Mouse (Mus musculus) CH12F3 (cell line): ENCODE results near the gene Fscn3.

Experiments
- in situ Hi-C: fragments of 300-500 bp; cut with MboI; formaldehyde crosslinking; loops from 2 replicates; pipeline ENCODE4 v1.14.3; 2020; ENCODE audit warnings: low sequenced_read_pairs

The Fscn3 gene

DNA sequence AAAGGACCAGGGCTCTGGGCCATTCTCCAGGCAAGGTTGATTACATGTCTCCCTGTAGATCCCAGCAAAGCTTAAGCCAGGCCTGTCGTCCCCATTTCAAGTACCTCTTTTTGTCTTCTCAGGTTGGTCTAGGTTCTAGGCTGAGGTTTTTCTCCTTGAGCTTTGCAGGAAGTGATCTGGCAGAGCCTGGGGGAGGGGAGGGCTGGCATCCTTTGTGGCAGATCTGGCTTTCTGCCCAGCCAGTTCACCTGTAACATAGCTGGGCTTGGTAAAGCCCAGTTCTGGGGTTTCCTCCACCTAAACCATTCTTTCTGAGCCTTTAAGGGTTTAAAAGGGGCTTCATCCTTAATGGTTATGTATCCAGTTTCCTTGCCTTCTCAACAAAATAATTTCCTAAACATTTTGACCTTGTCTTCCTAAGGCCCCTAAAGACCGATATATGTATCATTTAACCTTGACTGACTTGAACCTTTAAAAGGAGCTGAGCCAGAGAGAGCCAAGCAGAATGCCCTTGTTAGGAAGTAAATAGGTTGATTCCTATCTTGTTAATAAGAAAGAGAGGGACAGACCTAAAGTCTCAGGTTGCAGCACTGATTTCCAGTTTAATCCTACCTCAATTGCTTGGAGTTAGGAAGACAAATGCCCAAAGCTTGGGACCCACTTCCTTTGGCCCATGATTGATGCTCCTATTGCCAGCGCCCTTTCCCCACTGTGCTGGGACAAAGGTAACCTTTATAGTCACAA, at the start of gene Fscn3:
Gene Fscn3, plus strand, starts transcription at position 694 of the 744 bp plus-strand sequence.
- in situ Hi-C loops, result no loop called here

DNA sequence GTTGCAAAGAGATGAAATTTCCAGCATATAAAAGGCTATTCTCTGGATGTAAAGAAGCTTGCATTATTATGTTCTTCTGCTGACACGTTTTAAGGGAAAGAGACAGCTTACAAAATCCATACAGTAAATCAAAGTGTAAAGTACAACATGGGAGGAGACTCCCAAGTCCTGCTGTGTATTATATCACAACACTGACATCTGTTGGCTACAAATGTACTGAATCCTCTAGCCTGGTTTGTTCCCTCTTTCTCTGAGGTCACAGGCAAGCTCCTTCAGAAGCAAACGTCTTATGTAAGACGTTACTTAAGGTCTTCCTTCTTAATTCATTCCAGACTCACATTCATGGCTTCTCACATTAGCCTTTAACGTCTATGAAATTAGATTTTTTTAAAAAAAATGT, 45.6 kb upstream of the Fscn3 start:
- in situ Hi-C loops, result loop anchor here (25.0 kb wide), 1 partner anchor 720 kb away; no protein-coding TSS in a partner anchor

DNA sequence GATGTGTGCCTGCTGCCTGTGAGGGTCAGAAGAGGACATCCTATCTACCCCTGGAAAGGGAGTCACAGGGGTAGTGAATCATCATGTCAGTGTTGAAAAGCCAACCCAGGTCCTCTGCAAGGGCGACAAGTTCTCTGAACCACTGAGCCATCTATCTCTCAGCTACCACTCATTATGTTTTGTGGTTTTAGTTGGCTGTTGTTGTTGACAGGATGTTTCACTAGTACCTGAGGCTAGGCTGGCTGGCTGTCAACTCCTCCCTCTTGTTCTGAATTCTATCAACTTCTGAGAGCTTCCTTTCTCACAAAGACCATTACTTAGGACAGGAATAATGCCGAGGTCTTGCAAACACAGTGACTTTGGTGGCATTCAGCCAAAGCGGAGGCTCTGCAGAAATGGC, 42.4 kb upstream of the Fscn3 start:
- in situ Hi-C loops, result loop anchor here (25.0 kb wide), 1 partner anchor 723 kb away; no protein-coding TSS in a partner anchor

DNA sequence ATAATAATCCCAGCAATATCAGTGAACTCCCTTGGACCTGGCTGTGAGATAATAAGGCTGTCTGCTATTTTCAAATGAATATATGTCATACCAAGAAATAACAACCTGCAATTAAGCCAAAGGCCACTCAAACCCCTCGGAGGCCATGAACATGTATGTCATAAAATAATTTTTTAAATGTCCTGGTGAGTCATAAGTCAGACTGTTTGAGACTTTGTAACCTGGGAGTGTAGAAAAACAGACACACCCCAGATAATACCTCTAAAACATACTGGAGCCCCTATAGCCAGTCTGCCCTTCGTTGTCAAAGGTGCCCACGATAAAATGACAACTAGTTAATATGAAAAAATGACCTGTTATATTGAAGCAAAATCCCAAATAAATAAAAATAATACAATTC, 38.6 kb upstream of the Fscn3 start:
- in situ Hi-C loops, result loop anchor here (25.0 kb wide), 1 partner anchor 727 kb away; no protein-coding TSS in a partner anchor

DNA sequence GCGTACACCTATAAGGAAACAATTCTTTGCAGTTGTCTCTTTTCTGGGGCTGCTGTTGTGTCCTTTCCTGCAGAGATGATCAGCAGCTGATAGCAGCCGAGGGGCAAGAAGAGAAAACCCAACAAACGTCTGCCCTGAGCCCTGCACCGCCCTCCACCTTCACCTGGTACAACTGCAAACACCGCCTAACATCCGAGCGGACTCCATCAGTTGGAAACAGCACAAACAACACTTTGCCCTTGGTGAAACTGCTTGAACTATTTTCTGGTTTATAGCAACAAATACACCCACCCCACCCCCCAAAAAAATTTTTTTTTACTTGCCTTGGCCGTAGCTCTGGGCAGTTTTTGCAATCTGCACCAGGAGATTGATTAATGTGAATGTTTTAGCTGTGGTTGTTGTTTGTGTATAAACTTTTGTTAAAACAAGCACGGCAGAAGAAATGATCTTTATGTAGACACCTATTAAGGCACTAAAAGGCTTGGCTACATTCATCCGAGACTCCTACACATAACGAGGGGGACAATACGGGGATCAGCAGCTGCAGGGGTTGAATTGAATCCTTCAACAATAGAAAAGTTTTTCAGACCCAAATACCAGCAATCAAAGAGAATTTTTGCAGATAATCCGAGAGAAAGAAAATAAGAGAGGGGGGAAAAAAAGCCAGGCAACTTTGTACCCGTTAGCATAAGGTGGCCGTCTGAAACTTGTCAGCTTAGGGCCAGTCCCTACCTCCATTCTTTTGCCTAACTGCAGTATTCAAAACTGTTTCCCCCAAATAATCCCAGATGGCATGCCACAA, 31.3 kb upstream of the Fscn3 start:
- in situ Hi-C loops, result loop anchor here (25.0 kb wide), 1 partner anchor 734 kb away; no protein-coding TSS in a partner anchor

DNA sequence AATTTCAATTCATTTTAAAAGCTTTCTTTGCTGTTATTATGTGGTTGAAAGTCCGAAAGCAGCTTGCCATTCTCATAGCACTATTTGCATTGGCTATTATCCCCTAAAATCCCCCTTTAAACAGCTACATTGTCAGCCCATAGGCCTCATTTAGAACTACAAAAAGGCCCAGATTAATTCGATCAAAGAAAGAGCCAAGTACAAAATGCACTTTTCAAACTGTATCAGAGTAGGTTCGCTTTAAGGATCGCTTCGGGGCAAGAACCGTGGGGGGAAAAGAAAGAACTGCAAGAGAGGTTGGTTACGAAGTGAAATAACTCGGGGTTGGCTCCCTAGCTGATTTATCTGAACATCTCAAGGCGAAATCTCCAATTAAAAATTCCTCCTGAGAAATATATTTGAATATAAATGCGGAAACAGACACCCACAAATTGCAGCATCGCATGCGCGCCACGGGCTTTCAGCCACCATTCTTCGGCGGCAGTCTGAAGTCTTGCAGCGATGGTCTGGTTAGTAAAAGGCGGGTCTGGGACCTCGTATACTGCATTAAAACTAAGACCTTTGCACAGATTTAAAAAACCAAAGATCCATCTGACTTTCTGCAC, 30.6 kb upstream of the Fscn3 start:
- in situ Hi-C loops, result loop anchor here (25.0 kb wide), 1 partner anchor 735 kb away; no protein-coding TSS in a partner anchor

DNA sequence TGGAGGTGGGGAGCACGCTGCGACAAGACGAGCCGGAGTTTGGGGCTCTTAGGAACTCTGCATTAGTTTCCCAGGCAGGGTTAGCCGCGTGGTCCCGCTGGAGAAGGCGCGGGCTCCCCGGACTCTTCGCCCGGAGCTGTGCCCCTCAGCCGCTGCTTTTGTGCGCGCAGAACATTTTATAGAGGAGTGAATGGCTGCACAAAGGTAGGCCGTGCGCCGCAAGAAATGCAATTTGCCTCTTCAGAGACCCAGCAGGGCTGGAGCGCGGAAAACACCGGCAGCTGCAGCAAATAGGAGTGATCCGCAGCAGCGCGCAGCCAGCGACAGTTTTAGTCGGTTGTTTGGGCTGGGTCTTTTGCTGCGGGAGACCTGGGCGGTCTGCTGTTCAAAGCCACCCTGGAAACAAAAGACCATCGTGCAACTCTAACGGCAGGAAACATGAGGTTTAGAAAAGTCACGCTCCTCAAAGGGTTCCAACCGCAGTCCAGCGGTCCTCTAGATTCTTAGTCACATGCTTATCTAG, 29.8 kb upstream of the Fscn3 start, which contains the start of gene Zfp800:
Gene Zfp800, minus strand, starts transcription at position 325 of the 523 bp plus-strand sequence.
- in situ Hi-C loops, result loop anchor here (25.0 kb wide), 1 partner anchor 735 kb away; no protein-coding TSS in a partner anchor

DNA sequence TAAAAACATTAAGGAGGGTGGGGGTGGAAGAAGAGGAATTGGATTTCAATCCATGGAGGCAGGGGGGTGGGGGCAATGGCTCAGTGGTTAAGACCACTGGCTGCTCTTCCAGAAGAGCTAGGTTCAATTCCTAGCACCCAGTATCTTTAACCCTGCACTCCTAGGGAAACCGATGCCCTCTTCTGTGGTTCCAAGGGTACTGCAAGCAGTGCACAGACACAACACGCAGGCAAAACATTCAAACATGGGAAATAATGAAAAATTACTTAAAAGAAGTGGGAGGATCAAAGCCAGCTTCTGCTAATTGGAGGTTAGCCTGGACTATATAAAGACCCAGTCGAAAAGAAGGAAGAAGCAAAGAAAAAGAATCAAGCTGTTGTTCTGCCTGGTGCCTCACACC, 28.9 kb upstream of the Fscn3 start:
- in situ Hi-C loops, result loop anchor here (25.0 kb wide), 1 partner anchor 736 kb away; no protein-coding TSS in a partner anchor

DNA sequence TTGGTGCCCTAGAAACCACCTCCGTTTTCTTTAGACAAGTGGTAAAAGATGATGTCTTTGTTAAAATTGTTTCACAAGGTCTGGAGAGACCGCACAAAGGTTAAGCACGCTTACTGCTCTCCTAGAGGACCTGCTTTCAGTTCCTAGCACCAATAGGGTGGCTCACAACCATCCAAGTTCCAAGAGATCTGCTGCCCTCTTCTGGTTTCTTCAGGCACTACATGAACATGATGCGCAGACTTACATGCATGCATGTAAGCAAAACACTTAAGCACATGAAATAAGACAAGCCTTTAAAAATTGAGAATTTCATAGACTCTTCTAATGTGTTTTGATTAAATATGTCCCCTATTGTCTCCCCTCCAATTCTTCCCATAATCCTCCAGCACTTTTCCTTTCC, 27.8 kb upstream of the Fscn3 start:
- in situ Hi-C loops, result loop anchor here (25.0 kb wide), 1 partner anchor 737 kb away; no protein-coding TSS in a partner anchor

DNA sequence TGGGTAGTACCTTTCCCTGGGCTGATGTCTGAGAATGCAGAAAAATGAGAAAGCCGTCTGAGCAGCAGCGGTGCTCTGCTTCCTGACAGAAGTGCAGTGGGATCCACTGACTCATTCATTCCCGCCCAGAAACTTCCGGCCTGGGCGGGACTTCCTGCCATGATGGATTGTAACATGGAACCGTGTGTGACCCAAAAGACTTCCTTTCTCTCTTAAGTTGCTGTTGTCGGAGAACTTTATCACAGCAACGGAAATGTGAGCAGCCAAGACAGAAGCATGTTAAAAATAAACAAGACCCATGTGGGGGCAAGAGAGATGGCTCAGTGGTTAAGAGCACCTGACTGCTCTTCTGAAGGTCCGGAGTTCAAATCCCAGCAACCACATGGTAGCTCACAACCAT, 17.5 kb upstream of the Fscn3 start:
- in situ Hi-C loops, result no loop called here

DNA sequence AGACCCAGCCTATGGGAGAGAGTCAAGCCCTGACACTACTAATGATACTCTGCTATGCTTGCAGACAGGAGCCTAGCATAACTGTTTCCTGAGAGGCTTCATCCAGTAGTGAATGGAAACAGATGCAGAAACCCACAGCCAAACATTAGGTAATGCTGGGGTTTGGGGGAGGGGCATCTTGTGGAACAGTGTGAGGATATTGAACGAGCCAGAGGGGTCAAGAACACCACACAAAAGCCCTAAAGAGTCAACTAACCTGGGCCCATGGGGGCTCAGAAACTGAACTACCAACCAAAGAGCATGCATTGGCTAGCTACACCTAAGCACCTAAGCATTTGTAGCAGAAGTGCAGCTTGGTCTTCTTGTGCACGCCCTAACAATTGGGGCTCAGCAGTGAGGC, 16.4 kb upstream of the Fscn3 start:
- in situ Hi-C loops, result no loop called here

DNA sequence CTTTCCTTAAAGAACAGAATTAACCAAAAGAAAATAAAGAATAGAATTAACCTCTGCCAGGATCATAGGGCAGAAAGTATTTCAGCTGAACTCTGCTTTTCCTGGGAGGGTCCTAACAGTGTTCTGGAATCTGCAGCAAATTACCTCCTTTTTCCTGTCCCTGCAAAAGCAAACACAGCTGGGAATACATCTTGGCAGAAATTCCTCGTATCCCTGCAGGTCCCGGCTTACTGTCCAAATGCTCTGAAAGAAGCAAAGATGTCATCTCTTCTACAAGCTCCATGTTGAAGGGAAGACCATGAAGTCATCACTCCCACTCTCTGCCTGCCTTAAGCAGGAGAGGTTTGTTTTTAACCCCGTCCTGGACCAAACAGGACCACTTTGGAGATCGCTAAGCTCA, 10.6 kb upstream of the Fscn3 start:
- in situ Hi-C loops, result no loop called here

DNA sequence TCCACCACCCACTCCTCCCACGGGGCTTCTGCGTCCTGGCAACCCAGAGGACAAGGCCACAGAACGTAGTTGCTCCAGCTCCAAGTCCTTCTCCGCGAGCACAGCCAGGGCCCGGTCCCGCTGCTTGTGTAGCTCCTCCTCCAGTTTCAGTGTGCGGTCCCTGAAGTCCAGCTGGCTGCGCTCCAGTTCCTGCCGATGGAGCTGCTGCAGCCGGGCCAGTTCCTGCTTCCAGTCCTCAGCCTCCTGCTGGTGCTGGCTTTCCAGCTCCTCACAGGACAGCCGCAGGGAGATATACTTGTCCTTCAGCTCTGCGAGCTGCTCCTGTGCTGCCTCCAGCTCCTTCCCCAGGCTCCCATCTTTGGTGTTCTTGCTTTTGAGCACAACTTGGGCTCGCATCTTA, 9.1 kb upstream of the Fscn3 start:
- in situ Hi-C loops, result no loop called here

DNA sequence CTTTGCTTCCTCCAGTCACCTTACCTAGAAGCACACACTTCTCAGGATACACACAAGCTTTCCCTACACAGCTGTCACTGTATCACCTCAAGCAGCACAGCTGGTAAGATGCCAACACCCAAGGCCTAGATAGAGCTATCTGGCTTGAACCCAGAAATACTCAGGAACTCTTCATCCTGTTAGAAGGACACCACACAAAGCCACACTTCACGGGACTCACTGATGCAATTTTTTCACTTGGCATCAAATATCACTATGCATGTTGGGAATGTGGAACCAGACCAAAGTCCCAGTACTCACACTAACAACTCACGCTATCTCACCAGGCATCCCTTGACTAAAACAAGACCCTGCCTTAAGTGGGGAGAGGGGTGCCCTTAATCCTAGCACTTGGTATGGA, 7.9 kb upstream of the Fscn3 start:
- in situ Hi-C loops, result no loop called here

DNA sequence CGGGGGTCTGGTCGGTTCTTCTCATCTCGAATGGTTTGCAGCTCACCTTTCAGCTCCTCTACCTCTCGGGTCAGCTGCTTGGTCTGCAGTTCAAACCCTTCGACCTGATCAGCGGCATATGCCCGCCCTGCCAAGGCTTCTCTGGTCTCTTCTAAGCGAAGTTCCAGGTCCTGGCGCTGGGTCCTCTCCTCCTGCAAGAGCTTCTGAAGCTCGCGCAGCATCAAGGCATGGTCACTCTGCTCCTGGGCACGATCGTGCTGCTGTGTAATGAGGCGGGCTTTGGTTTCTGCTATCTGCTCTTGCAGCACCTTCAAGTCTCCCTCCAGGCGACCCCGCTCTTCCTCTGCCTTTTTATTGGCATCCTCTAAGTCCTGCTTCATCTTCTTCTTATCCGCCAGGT, 7.2 kb upstream of the Fscn3 start:
- in situ Hi-C loops, result no loop called here

DNA sequence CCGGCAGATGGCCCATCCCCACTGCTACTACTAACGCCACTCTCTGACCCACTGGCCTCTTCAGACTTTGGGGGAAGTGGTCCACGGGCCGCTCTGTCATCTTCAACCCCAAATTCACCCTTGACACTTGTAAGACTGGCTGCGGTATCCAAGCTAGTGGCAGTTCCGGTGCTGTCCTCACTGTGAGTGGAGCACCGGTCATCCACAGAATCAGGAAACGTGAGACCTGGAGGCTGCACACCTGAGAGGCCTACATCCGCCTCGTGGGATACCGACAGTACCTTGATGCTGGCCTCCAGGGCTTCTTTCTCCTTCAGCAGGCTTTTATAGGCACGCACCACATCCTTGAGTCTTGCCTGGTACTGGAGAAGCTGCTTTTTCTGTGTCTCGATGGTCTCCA, 6.7 kb upstream of the Fscn3 start:
- in situ Hi-C loops, result no loop called here

DNA sequence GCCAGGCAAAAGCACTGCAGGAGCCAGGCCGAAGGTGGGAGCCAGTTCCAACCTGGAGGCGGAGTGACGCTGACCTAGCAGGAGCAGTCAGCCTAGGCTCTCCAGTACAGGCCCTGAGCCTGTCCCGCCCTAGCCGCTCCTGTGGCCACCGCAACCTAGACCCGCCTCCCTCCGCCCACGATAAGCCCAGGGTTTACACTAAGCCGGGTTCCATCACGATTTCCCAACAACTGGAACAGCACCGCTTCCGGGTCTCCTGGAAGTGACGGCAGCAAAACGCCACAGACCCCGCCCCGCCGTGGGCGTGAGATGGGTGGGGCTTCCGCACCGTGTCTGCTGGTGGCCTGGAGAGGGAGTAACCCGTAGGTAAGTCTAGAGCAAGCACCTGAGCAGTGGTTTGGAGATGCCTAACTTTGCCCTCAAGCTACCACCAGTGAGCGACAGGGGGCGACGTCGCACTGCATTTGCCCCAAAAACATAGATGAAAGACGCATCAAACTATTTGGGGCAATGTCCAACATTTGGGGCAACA, 6.1 kb upstream of the Fscn3 start:
- in situ Hi-C loops, result no loop called here

DNA sequence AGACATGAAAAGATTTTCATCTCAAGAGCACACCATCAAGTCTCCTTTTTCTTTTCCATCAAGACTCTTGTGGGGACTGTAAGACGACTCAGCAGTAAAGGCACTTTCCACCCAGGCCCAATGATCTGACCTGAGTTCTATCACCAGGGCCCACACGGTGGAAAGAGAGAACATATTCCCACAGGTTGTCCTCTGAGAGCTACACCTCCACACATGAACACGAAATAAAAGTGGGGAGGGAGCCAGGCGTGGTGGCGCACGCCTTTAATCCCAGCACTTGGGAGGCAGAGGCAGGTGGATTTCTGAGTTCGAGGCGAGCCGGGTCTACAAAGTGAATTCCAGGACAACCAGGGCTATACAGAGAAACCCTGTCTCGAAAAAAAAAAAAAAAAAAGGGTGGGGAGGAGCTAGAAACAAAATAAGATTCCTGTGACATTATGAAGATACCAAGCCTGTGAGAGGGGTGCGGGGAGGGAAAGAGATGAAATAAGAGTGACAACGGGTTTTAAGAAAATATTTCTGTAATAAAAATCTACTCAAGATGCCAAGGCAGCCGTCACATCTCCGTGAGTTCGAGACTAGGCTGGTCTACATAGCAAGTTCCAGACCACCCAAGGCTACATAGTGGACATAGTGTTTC, 4.8 kb upstream of the Fscn3 start:
- in situ Hi-C loops, result no loop called here

DNA sequence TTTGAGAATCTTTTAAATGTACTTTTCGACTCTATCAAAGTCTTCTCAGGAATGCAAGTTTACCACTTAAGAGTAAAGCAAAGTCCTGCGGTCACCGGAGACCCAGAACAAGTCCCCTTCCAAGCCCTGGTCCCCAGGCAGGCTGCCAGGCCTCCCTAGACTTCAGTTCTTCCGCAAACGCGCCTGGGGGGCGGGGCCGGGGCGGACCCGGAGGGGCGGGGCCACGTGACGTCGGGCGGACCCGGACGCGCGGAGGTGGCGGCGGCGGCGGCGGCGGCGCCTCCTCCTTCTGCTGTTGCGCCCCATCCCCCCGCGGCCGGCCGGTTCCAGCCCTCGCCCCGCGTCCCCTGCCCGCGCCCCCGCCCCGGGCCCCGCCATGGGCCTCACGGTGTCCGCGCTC, 4.3 kb upstream of the Fscn3 start, which contains the start of gene Arf5:
Gene Arf5, plus strand, starts transcription at position 248 of the 400 bp plus-strand sequence.
- in situ Hi-C loops, result no loop called here
